Mouse (Mus musculus) lung, embryonic 16.5 days (tissue): ENCODE results near the gene Sema4b. TPM values are rescaled to one million over a fixed set of nuclear protein-coding genes. Genes with fewer than 3 reads are reported as not detected.

Experiments used
- ATAC-seq: fragments of 200-750 bp; cut with Nextera tagmentation; 2 replicates; pipeline ENCODE4 v1.8.0; 2017; ENCODE audit warnings: low read depth, mild to moderate bottlenecking, moderate library complexity
- H3K27ac ChIP-seq: fragments of 300-500 bp; sonication (generic); 2 replicates; pipeline ENCODE4 v1.5.1; 2014; ENCODE audit warnings: mild to moderate bottlenecking, control low read depth, low read length
- H3K27me3 ChIP-seq: fragments of 300-500 bp; sonication (generic); 2 replicates; pipeline ENCODE4 v1.6.1; 2014; ENCODE audit warnings: low read depth, low read length, mixed read lengths; ENCODE audit not compliant: control insufficient read depth, insufficient read depth
- H3K36me3 ChIP-seq: fragments of 300-500 bp; sonication (generic); 2 replicates; pipeline ENCODE4 v1.6.1; 2014; ENCODE audit warnings: low read length; ENCODE audit not compliant: control insufficient read depth, insufficient read depth
- H3K4me1 ChIP-seq: fragments of 300-500 bp; sonication (generic); replicated peaks from 2 replicates; pipeline ENCODE4 v1.6.1; 2014; ENCODE audit warnings: low read length, mixed read lengths; ENCODE audit not compliant: control insufficient read depth, insufficient read depth
- H3K4me2 ChIP-seq: fragments of 300-500 bp; sonication (generic); 2 replicates; pipeline ENCODE4 v1.6.1; 2014; ENCODE audit warnings: low read depth, low read length, control low read depth
- H3K4me3 ChIP-seq: fragments of 300-500 bp; sonication (generic); 2 replicates; pipeline ENCODE4 v1.5.1; 2014; ENCODE audit warnings: mild to moderate bottlenecking, low read length, control low read depth
- H3K9ac ChIP-seq: fragments of 300-500 bp; sonication (generic); 2 replicates; pipeline ENCODE4 v1.6.1; 2014; ENCODE audit warnings: low read length, control low read depth
- H3K9me3 ChIP-seq: fragments of 300-500 bp; sonication (generic); 2 replicates; pipeline ENCODE4 v1.6.1; 2016; ENCODE audit warnings: low read length; ENCODE audit not compliant: control insufficient read depth
- WGBS: fragments of 180-500 bp; shearing (Covaris S2); extraction: QIAGEN DNeasy Blood & Tissue Kit; methylation state at CpG from one replicate; pipeline ENCODE4 v1.1.7; 2014; 5-methylcytosine and 5-hydroxymethylcytosine counted together
- polyA plus RNA-seq: library from polyadenylated mRNA; unstranded; fragments of >200 nt; fragmentation: Nextera tagmentation; extraction: Ambion mirVana; gene quantifications from 2 replicates; pipeline ENCODE4 v1.2.1, GENCODE M21; 2015

Sema4b gene
- polyA plus RNA-seq, 1 experiment from 2014 or later: 15.8 TPM

GRCm38 (mm10) chr7:80154689-80155088 is 32.0 kb upstream of the Sema4b start:
- Histone ChIP-seq H3K4me2 (no peak overlapping the region), H3K9me3 (no peaks in the 10 kb centered on the region), H3K9ac (no peak overlapping the region), H3K4me1 (peaks cover 9% of the 10 kb centered on the region), H3K27ac (no peak overlapping the region), H3K36me3 (no peaks in the 10 kb centered on the region), H3K4me3 (no peak overlapping the region), H3K27me3 (no peaks in the 10 kb centered on the region)
- WGBS: 65% methylated on average over 3 of the region's 3 CpGs
- no peak for ATAC-seq

DNA sequence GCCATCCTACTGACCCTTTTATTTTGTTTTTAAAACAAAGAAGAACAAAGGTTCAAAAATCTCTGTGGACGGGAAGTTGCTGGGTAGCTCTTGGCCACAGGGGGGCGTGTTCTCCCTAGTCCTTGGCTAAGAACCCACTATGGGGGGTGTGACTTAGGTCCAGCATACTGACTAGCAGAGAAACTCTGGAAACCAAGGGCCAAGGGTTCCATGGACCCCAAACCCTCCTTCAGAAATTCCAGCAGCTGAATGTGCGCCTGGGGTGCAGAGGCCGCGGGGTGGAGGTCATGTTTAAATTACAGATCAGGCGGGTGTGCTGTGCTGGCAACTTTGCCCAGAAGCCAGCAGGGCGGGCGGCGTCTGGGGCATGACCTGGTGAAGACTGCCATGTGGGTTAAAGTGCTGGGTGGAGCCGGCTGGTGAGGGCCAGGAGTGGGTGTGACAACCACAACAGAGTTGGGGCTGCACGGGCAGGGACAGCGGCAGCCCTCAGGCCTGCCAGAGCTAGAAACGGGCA is 29.9 kb upstream of the Sema4b start:
- 32% methylated on average over 13 of the region's 13 CpGs for WGBS
- ATAC-seq: peak; percentile 66
- H3K9ac ChIP-seq: peak overlapping the region; percentile 2; the same call in 1 of the 2 replicates
- H3K4me2 ChIP-seq: no peak overlapping the region
- no peaks in the 10 kb centered on the region for H3K27me3 ChIP-seq
- H3K9me3 ChIP-seq: no peaks in the 10 kb centered on the region
- no peaks in the 10 kb centered on the region for H3K36me3 ChIP-seq
- H3K4me3 ChIP-seq: no peak overlapping the region
- peaks cover 19% of the 10 kb centered on the region for H3K4me1 ChIP-seq
- no peak overlapping the region for H3K27ac ChIP-seq

- Histone ChIP-seq H3K4me1 (peaks cover 19% of the 10 kb centered on the region), H3K4me2 (no peak overlapping the region)
- WGBS: 84% methylated on average over 8 of the region's 8 CpGs
These were observed 28.0 kb upstream of the Sema4b start for GRCm38 (mm10) chr7:80158496-80159268.

GRCm38 (mm10) chr7:80160293-80160944 is 26.2 kb upstream of the Sema4b start:
- Histone ChIP-seq H3K4me1 (peaks cover 19% of the 10 kb centered on the region), H3K4me3 (no peak overlapping the region), H3K36me3 (no peaks in the 10 kb centered on the region), H3K9ac (peak overlapping the region; percentile 23), H3K4me2 (0 out of 2 replicates have a peak overlapping the region, but pooled peaks have one; percentile 12), H3K27me3 (no peaks in the 10 kb centered on the region), H3K27ac (peak overlapping the region; percentile 78), H3K9me3 (no peaks in the 10 kb centered on the region)
- 42% methylated on average over 7 of the region's 7 CpGs for WGBS
- ATAC-seq: peak; percentile 68

More at GRCm38 (mm10) chr7:80158496-80159268, 28.0 kb upstream of the Sema4b start:
- H3K27me3 ChIP-seq: no peaks in the 10 kb centered on the region
- H3K4me3 ChIP-seq: no peak overlapping the region
- ATAC-seq: no peak
- H3K9ac ChIP-seq: no peak overlapping the region
- H3K27ac ChIP-seq: no peak overlapping the region
- H3K36me3 ChIP-seq: no peaks in the 10 kb centered on the region
- no peaks in the 10 kb centered on the region for H3K9me3 ChIP-seq

- Histone ChIP-seq H3K36me3 (no peaks in the 10 kb centered on the region), H3K9me3 (no peaks in the 10 kb centered on the region), H3K9ac (peak overlapping the region; percentile 23; the same call in 1 of the 2 replicates), H3K27me3 (no peaks in the 10 kb centered on the region), H3K4me2 (0 out of 2 replicates have a peak overlapping the region, but pooled peaks have one; percentile 12), H3K4me1 (peaks cover 19% of the 10 kb centered on the region), H3K27ac (peak overlapping the region; percentile 78), H3K4me3 (no peak overlapping the region)
- 48% methylated on average over 8 of the region's 8 CpGs for WGBS
- peak; percentile 66; the same call in 1 of the 2 replicates for ATAC-seq
These were observed 25.7 kb upstream of the Sema4b start for GRCm38 (mm10) chr7:80160945-80161306.

GRCm38 (mm10) chr7:80165432-80165831 is 21.2 kb upstream of the Sema4b start:
- no peaks in the 10 kb centered on the region for H3K9me3 ChIP-seq
- peaks cover 6% of the 10 kb centered on the region for H3K4me1 ChIP-seq
- no peaks in the 10 kb centered on the region for H3K36me3 ChIP-seq
- H3K4me3 ChIP-seq: no peak overlapping the region
- H3K9ac ChIP-seq: no peak overlapping the region
- ATAC-seq: no peak
- H3K27ac ChIP-seq: no peak overlapping the region
- no peak overlapping the region for H3K4me2 ChIP-seq
- no peaks in the 10 kb centered on the region for H3K27me3 ChIP-seq
- WGBS: 59% methylated on average over 5 of the region's 5 CpGs

- H3K4me3 ChIP-seq: no peak overlapping the region
- 52% methylated on average over 7 of the region's 7 CpGs for WGBS
- no peak overlapping the region for H3K9ac ChIP-seq
- H3K27me3 ChIP-seq: no peaks in the 10 kb centered on the region
- no peak overlapping the region for H3K27ac ChIP-seq
- no peak for ATAC-seq
- H3K4me2 ChIP-seq: no peak overlapping the region
- peaks cover 6% of the 10 kb centered on the region for H3K4me1 ChIP-seq
- H3K36me3 ChIP-seq: no peaks in the 10 kb centered on the region
- H3K9me3 ChIP-seq: no peaks in the 10 kb centered on the region
These were observed 19.9 kb upstream of the Sema4b start for GRCm38 (mm10) chr7:80166740-80167139.

- Histone ChIP-seq H3K36me3 (no peaks in the 10 kb centered on the region), H3K4me3 (no peak overlapping the region), H3K27me3 (no peaks in the 10 kb centered on the region), H3K9ac (no peak overlapping the region), H3K4me1 (peaks cover 15% of the 10 kb centered on the region), H3K4me2 (no peak overlapping the region), H3K27ac (no peak overlapping the region), H3K9me3 (no peaks in the 10 kb centered on the region)
- WGBS: 62% methylated on average over 2 of the region's 2 CpGs
- ATAC-seq: no peak
These were observed 16.8 kb upstream of the Sema4b start for GRCm38 (mm10) chr7:80169847-80170246.

DNA sequence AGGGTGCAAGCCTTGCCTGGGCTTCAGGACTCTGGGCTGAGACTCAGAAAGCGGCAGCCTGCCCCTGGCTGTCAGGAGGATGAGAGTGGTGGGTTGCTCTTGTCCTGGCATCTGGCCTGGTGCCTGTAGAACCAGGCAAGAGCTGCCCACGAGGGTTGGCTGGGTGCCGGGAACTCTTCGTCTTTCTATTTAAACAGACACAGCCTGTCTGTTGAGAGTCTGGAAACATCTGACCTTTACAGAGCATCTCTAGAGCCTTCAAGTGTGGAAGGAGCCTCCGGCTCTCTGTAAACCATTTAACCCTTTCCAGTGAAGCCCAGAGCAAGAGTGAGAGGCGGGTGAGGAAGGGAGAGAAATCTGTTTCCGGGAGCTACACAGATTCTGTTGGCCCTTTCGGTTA is 15.3 kb upstream of the Sema4b start:
- WGBS: 16% methylated on average over 8 of the region's 8 CpGs
- Histone ChIP-seq H3K9me3 (no peaks in the 10 kb centered on the region), H3K9ac (no peak overlapping the region), H3K36me3 (no peaks in the 10 kb centered on the region), H3K27me3 (no peaks in the 10 kb centered on the region), H3K27ac (peak overlapping the region; percentile 7; the same call in 1 of the 2 replicates), H3K4me3 (no peak overlapping the region), H3K4me1 (peaks cover 15% of the 10 kb centered on the region), H3K4me2 (no peak overlapping the region; the same call in 1 of the 2 replicates)
- ATAC-seq: peak; percentile 77
